ENCODE assay signal across 18 mouse cellular contexts in genomic region chr3:92195512-92196200, GRCm38 (mm10). TPM values are rescaled to one million over a fixed set of nuclear protein-coding genes. Genes with fewer than 3 reads are reported as not detected.
DNase-seq lines count a peak whose midpoint lies in the region; ATAC-seq lines count a peak whose summit lies in the region.
"Had no signal": no experiment of that assay in that cellular context is flagged by ENCODE, and none has a peak within 500 bp of the region (broad histone marks: within the 10 kb centered on the region; RNA-seq: fewer than 3 reads in every experiment).

No protein-coding gene starts in this region.

- no peaks in the 10 kb centered on the region for H3K27me3 ChIP-seq in heart, embryonic 15.5 days
- H3K27me3 ChIP-seq in limb, embryonic 11.5 days (ENCODE audit: control insufficient read depth, insufficient read depth, low read length), result no peaks in the 10 kb centered on the region
- no peaks in the 10 kb centered on the region for H3K27me3 ChIP-seq in limb, embryonic 10.5 days (ENCODE audit: low read depth, poor library complexity, severe bottlenecking)
- H3K27me3 ChIP-seq in embryonic facial prominence, embryonic 13.5 days, result no peaks in the 10 kb centered on the region
- H3K27me3 ChIP-seq in midbrain, embryonic 13.5 days, result no peaks in the 10 kb centered on the region
- H3K27me3 ChIP-seq: liver, embryonic 15.5 days had no signal

- no peaks in the 10 kb centered on the region for H3K4me1 ChIP-seq in heart, embryonic 15.5 days (replicated peaks)
- no peaks in the 10 kb centered on the region for H3K4me1 ChIP-seq in limb, embryonic 11.5 days (ENCODE audit: control insufficient read depth, insufficient read depth, low read length)
- H3K4me1 ChIP-seq in limb, embryonic 10.5 days, result no peaks in the 10 kb centered on the region
- H3K4me1 ChIP-seq in embryonic facial prominence, embryonic 13.5 days, result no peaks in the 10 kb centered on the region
- H3K4me1 ChIP-seq in midbrain, embryonic 13.5 days (replicated peaks), result no peaks in the 10 kb centered on the region
- H3K4me1 ChIP-seq: liver, embryonic 15.5 days had no signal

- no peak overlapping the region for H3K9ac ChIP-seq in heart, embryonic 15.5 days
- H3K9ac ChIP-seq in limb, embryonic 11.5 days (ENCODE audit: low read length), result no peak overlapping the region
- no peak overlapping the region for H3K9ac ChIP-seq in embryonic facial prominence, embryonic 13.5 days
- H3K9ac ChIP-seq in midbrain, embryonic 13.5 days (replicated peaks), result no peak overlapping the region
- H3K9ac ChIP-seq: liver, embryonic 15.5 days had no signal

- no peaks in the 10 kb centered on the region for H3K9me3 ChIP-seq in heart, embryonic 15.5 days (replicated peaks)
- no peaks in the 10 kb centered on the region for H3K9me3 ChIP-seq in limb, embryonic 11.5 days (ENCODE audit: control insufficient read depth, low read length)
- no peaks in the 10 kb centered on the region for H3K9me3 ChIP-seq in limb, embryonic 10.5 days (replicated peaks)
- H3K9me3 ChIP-seq in embryonic facial prominence, embryonic 13.5 days, result no peaks in the 10 kb centered on the region
- H3K9me3 ChIP-seq in midbrain, embryonic 13.5 days, result no peaks in the 10 kb centered on the region
- H3K9me3 ChIP-seq: liver, embryonic 15.5 days had no signal

- no peak overlapping the region for H3K4me3 ChIP-seq in heart, embryonic 15.5 days
- no peak overlapping the region for H3K4me3 ChIP-seq in limb, embryonic 11.5 days (ENCODE audit: low read depth, low read length)
- H3K4me3 ChIP-seq in limb, embryonic 10.5 days, result no peak overlapping the region
- H3K4me3 ChIP-seq in embryonic facial prominence, embryonic 13.5 days, result no peak overlapping the region
- no peak overlapping the region for H3K4me3 ChIP-seq in midbrain, embryonic 13.5 days (replicated peaks)
- H3K4me3 ChIP-seq: liver, embryonic 15.5 days had no signal

- H3K36me3 ChIP-seq in heart, embryonic 15.5 days, result no peaks in the 10 kb centered on the region
- H3K36me3 ChIP-seq in limb, embryonic 11.5 days (ENCODE audit: control insufficient read depth, insufficient read depth, low read length), result no peaks in the 10 kb centered on the region
- H3K36me3 ChIP-seq in limb, embryonic 10.5 days, result no peaks in the 10 kb centered on the region
- H3K36me3 ChIP-seq in embryonic facial prominence, embryonic 13.5 days, result no peaks in the 10 kb centered on the region
- no peaks in the 10 kb centered on the region for H3K36me3 ChIP-seq in midbrain, embryonic 13.5 days
- H3K36me3 ChIP-seq: liver, embryonic 15.5 days had no signal

- H3K4me2 ChIP-seq in heart, embryonic 15.5 days, result no peak overlapping the region
- H3K4me2 ChIP-seq in limb, embryonic 11.5 days (ENCODE audit: low read depth, severe bottlenecking), result no peak overlapping the region
- H3K4me2 ChIP-seq in embryonic facial prominence, embryonic 13.5 days, result no peak overlapping the region
- no peak overlapping the region for H3K4me2 ChIP-seq in midbrain, embryonic 13.5 days (replicated peaks)
- H3K4me2 ChIP-seq: liver, embryonic 15.5 days had no signal

- ATAC-seq in heart, embryonic 15.5 days (replicated peaks; ENCODE audit: insufficient number of reproducible peaks, insufficient read depth, low FRiP score, low read depth), result peak; percentile 39; the same call in 1 of the 2 replicates
- peak; percentile 39; the same call in 1 of the 2 replicates for ATAC-seq in limb, embryonic 11.5 days (ENCODE audit: insufficient number of reproducible peaks, low FRiP score, low TSS enrichment, low read depth)
- 0 out of 2 replicates have a peak, but pooled peaks have one; percentile 26 for ATAC-seq in embryonic facial prominence, embryonic 13.5 days (ENCODE audit: insufficient number of reproducible peaks, insufficient read depth, low FRiP score, low TSS enrichment, low read depth)
- peak; percentile 60 for ATAC-seq in midbrain, embryonic 13.5 days
- ATAC-seq in monocyte, adult 5-6 weeks (replicated peaks; ENCODE audit: insufficient number of reproducible peaks, low FRiP score, low TSS enrichment, poor library complexity, severe bottlenecking), result no peak

- H3K27ac ChIP-seq in heart, embryonic 15.5 days, result no peak overlapping the region
- H3K27ac ChIP-seq in limb, embryonic 11.5 days (replicated peaks; ENCODE audit: low read depth, low read length), result no peak overlapping the region
- H3K27ac ChIP-seq in limb, embryonic 10.5 days, result no peak overlapping the region
- no peak overlapping the region for H3K27ac ChIP-seq in embryonic facial prominence, embryonic 13.5 days
- H3K27ac ChIP-seq in midbrain, embryonic 13.5 days, result no peak overlapping the region
- H3K27ac ChIP-seq: liver, embryonic 15.5 days had no signal

- no peak for DNase-seq in heart, adult 9 months (ENCODE audit: low spot score in 2 of 2)
- DNase-seq in limb, embryonic 11.5 days (ENCODE audit: low spot score), result no peak
- DNase-seq in limb, embryonic 10.5 days (ENCODE audit: low spot score), result no peak
- DNase-seq: cerebellum, adult 18-20 months; gastrocnemius, postnatal 14 days; kidney, adult 11 months; layer of hippocampus, postnatal 36 days had no signal

- 77% methylated on average over 6 of the region's 6 CpGs for WGBS in heart, embryonic 15.5 days
- WGBS in limb, embryonic 11.5 days, result 86% methylated on average over 6 of the region's 6 CpGs
- 97% methylated on average over 6 of the region's 6 CpGs for WGBS in limb, embryonic 10.5 days
- WGBS in embryonic facial prominence, embryonic 13.5 days, result 79% methylated on average over 6 of the region's 6 CpGs
- WGBS in midbrain, embryonic 13.5 days, result 95% methylated on average over 6 of the region's 6 CpGs

RNA-seq across cellular contexts. Expression of gene Sprr2a1, which starts 19.9 kb away (rescaled TPM):
- polyA plus RNA-seq in heart, embryonic 15.5 days (2015; fragmentation: Nextera tagmentation; extraction: Ambion mirVana), result 0.20 and 0.56 TPM in 2 replicates
- not detected in 2 replicates for polyA plus RNA-seq in limb, embryonic 11.5 days (2014; fragmentation: Nextera tagmentation; extraction: Ambion mirVana)
- polyA plus RNA-seq in limb, embryonic 10.5 days (2016; fragmentation: Nextera tagmentation; extraction: Ambion mirVana), result not detected in 2 replicates
- polyA plus RNA-seq in embryonic facial prominence, embryonic 13.5 days (2015; fragmentation: Nextera tagmentation; extraction: Ambion mirVana), result 0.26 TPM in 1 of 2 replicates, not detected in the other
- not detected in 2 replicates for polyA plus RNA-seq in midbrain, embryonic 13.5 days (2015; fragmentation: Nextera tagmentation; extraction: Ambion mirVana)
- not detected in 3 replicates for total RNA-seq in monocyte, adult 5-6 weeks (2017)
- total RNA-seq: adrenal gland, postnatal 10 days; gastrocnemius, postnatal 14 days; heart, adult 8-10 months; hematopoietic stem cell, adult 5-6 weeks; layer of hippocampus, postnatal 36 days; left cerebral cortex, postnatal 25 days had no signal
- polyA plus RNA-seq: embryonic facial prominence, embryonic 14.5 days; liver, embryonic 15.5 days had no signal

RNA-seq across cellular contexts. Expression of gene Sprr2a2, which starts 20.1 kb away (rescaled TPM):
- 6.6 and 35.7 TPM in 2 replicates for polyA plus RNA-seq in heart, embryonic 15.5 days (2015; fragmentation: Nextera tagmentation; extraction: Ambion mirVana)
- polyA plus RNA-seq in limb, embryonic 11.5 days (2014; fragmentation: Nextera tagmentation; extraction: Ambion mirVana), result 0.37 TPM in 1 of 2 replicates, not detected in the other
- 0.21 TPM in 1 of 2 replicates, not detected in the other for polyA plus RNA-seq in limb, embryonic 10.5 days (2016; fragmentation: Nextera tagmentation; extraction: Ambion mirVana)
- 21.6 TPM in 1 of 2 replicates, not detected in the other for polyA plus RNA-seq in embryonic facial prominence, embryonic 13.5 days (2015; fragmentation: Nextera tagmentation; extraction: Ambion mirVana)
- polyA plus RNA-seq in midbrain, embryonic 13.5 days (2015; fragmentation: Nextera tagmentation; extraction: Ambion mirVana), result not detected in 2 replicates
- total RNA-seq in monocyte, adult 5-6 weeks (2017), result not detected in 3 replicates
- total RNA-seq: adrenal gland, postnatal 10 days; gastrocnemius, postnatal 14 days; hematopoietic stem cell, adult 5-6 weeks; layer of hippocampus, postnatal 36 days; left cerebral cortex, postnatal 25 days had no signal

RNA-seq across cellular contexts. Expression of gene Lelp1, which starts 53.1 kb away (rescaled TPM):
- polyA plus RNA-seq in heart, embryonic 15.5 days (2015; fragmentation: Nextera tagmentation; extraction: Ambion mirVana), result not detected in 2 replicates
- polyA plus RNA-seq in limb, embryonic 11.5 days (2014; fragmentation: Nextera tagmentation; extraction: Ambion mirVana), result not detected in 2 replicates
- polyA plus RNA-seq in limb, embryonic 10.5 days (2016; fragmentation: Nextera tagmentation; extraction: Ambion mirVana), result not detected in 2 replicates
- polyA plus RNA-seq in embryonic facial prominence, embryonic 13.5 days (2015; fragmentation: Nextera tagmentation; extraction: Ambion mirVana), result not detected in 2 replicates
- polyA plus RNA-seq in midbrain, embryonic 13.5 days (2015; fragmentation: Nextera tagmentation; extraction: Ambion mirVana), result not detected in 2 replicates
- not detected in 3 replicates for total RNA-seq in monocyte, adult 5-6 weeks (2017)
- total RNA-seq: adrenal gland, postnatal 10 days; gastrocnemius, postnatal 14 days; heart, adult 8-10 months; hematopoietic stem cell, adult 5-6 weeks; layer of hippocampus, postnatal 36 days; left cerebral cortex, postnatal 25 days had no signal
- polyA plus RNA-seq: embryonic facial prominence, embryonic 14.5 days; large intestine, adult 2 months; liver, embryonic 15.5 days had no signal
